Mouse (Mus musculus) left cerebral cortex, adult 8-10 months (tissue): ENCODE results near the gene Lhfpl2. TPM values are rescaled to one million over a fixed set of nuclear protein-coding genes. Genes with fewer than 3 reads are reported as not detected.
"Not testable (repeated sequence)": the region's sequence is repeated elsewhere in the genome, so short reads cannot be mapped to it uniquely, and the experiment has no call there.

Source experiments
- DNase-seq, 2 experiments: peaks; one replicate each; pipeline ENCODE4 v3.0.0; 2022; ENCODE audit warnings: low spot score in 2 of 2
- total RNA-seq, 4 experiments: library from RNA; stranded (reverse); gene quantifications; 2 replicates each; pipeline ENCODE4 v1.2.4; 2022

Gene Lhfpl2
- total RNA-seq = 10 to 100 TPM; 13.8 to 16.9 (median 14.8) TPM

- no peak for DNase-seq
Observed at GRCm38 (mm10) chr13:94057563-94058560, at the start of gene Lhfpl2. TSS of gene Lhfpl2 (plus strand) at chr13:94057796.

DNA sequence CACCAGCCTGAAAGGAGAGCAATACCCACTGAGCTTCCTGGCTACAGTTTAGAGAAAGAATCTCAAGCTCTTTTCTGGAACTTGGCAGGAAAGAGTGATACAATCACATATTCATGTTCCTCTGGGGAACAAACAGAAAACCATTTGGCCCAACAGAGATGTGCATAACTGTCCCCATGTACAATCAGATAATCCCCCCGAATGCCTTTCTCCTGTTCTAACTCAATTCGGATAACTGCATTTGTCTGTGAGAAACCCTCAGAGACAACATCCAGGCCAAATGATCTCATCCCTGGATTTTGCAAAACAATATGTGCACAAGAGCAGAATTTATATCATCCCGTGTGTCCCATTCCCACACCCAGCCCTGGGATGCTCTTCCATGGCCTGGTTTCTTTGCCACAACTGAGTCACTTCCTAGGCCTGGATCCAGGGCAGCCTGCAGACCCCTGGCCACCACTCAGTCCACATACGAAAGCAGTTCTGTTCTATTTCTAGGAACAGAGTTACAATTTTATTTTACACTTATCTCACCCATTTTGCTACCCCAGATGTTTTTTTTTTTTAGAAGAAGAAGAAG lies 45.5 kb upstream of the Lhfpl2 start:
- DNase-seq = no peak

DNA sequence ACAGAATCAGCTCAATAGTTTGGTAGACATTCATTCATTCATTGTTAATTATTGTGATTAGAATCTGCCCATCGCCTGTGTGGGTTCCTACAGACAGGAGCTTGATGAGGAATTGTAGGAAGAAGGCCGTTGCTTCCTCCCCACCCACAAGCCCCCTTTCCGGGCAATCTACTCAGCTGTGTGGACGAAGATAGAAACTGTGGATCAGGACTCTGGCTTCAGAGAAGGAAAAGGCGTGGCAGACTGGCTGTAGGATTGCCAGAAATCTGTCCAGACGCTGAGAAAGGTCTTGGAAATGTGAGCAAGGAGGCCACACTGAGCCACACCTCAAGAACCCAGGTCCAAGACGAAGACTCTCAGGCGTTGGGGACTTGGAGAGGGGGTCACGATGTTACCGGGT lies 43.6 kb upstream of the Lhfpl2 start:
- no peak for DNase-seq

DNA sequence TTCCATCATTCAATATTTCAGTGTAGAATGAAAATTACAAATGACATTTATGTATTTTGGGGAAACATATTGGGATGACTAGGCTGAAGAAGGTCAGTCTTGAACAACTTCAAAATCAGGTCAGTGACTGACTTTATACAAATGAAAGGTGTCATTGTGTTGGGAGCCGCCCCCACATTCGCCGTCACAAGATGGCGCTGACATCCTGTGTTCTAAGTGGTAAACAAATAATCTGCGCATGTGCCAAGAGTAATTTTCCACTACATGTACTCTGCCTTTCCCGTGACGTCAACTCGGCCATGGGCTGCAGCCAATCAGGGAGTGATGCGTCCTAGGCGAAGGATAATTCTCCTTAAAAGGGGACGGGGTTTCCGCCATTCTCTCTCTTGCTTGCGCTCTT lies 33.0 kb upstream of the Lhfpl2 start:
- DNase-seq = not testable (repeated sequence)

DNA sequence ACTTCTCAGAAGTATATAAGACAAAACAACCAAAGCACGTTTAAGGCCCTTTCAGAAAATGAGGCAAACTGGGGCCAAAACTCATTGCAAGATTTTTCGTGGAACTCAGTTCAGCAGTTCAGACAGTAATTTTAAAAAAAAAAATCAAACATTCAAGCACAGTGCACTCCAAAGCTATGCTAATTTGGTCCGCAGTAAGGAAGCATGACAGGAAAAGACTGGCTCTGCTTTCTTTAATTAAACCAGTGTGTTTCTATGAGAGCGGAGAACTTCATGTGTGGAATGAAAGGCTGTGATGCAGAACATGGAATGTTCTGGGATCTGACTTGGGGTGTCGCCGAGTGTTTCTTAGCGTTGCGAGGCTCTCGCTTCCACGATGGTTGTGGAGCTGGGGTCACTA lies 28.4 kb upstream of the Lhfpl2 start:
- DNase-seq = no peak

- DNase-seq = no peak
Observed at GRCm38 (mm10) chr13:94030551-94030950, 27.0 kb upstream of the Lhfpl2 start.

- DNase-seq = no peak
Observed at GRCm38 (mm10) chr13:94037313-94038051, 20.1 kb upstream of the Lhfpl2 start.

- no peak for DNase-seq
Observed at GRCm38 (mm10) chr13:94038052-94038340, 19.6 kb upstream of the Lhfpl2 start.

- DNase-seq = no peak
Observed at GRCm38 (mm10) chr13:94050036-94050435, 7.6 kb upstream of the Lhfpl2 start.

DNA sequence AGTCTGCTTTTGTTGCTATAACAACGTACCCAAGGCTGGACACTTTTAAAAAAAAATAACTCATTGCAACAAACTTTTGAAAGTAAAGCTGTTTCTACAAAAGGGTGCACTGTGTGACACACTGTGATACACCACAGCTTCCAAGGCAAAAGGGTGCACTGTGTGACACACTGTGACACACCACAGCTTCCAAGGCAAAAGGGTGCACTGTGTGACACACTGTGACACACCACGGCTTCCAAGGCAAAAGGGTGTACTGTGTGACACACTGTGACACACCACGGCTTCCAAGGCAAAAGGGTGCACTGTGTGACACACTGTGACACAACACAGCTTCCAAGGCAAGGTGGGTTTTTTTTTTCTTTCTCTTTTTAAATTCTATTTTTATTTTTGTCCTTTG lies 6.8 kb upstream of the Lhfpl2 start:
- no peak for DNase-seq

GRCm38 (mm10) chr13:94057036-94057562 lies 497 bp upstream of the Lhfpl2 start:
- DNase-seq = no peak

DNA sequence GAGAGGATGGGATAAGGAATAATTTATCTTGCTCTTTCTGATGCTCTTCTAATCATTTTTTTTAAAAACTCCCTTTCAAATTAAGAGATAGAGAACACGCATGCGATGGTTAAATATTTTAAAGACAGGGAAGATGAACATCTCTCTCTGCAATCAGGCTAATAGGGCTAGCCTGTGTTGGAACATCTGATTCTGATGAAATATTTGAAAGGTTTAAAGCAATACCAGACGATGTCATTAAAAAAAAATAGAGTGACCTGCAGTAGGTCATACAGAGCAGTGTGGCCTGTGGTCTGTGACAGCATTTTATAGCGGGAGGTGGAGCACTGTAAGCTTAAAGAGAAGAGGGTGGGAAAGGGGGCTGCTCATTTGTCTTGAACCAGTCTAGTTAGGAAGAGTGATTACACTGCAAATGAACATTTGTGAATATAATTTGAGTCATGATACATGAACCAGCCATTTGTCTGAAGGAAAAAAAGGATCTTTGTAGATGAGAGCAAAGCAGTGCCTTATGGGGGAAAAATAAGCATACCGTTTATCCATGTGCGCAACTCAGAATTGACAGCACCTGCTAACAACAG lies 1.1 kb downstream of the Lhfpl2 start:
- DNase-seq = no peak

DNA sequence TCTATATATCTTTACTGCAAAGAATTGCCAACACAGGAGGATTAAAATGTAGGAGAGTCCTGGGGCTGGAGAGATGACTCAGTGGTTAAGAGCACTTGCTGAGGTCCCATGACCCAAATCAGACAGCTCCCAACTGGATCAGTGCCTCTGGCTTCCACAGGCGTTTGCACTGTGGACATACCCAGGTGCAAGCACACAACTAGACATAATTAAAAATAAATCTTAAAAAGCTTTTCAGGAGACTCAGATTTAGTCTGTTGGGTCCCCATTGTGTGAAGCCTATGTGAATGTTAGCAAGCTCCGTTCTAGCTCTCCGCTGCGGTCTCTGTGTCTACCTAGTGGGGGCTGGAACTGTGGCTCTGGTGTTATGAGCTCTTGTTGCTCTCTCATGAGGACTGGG lies 1.8 kb downstream of the Lhfpl2 start:
- DNase-seq = no peak

DNA sequence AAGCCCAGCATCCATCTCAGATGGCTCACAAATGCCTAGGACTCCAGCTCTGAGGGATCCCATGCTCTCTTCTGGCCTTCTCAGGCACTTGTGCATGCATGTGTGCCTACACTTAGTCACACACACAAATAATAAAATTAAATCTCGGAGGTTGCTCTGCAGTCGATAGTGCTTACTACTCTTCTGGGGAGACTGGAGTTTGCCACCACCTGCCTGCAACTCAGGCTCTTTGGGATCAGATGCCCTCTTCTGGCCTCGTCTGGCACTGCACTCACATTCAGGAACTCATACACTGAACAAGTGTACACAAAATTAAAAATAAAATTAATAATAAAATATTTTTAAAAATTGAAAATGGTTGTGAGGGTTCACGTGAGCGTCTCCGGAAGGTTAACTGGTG lies 2.2 kb downstream of the Lhfpl2 start:
- no peak for DNase-seq

DNA sequence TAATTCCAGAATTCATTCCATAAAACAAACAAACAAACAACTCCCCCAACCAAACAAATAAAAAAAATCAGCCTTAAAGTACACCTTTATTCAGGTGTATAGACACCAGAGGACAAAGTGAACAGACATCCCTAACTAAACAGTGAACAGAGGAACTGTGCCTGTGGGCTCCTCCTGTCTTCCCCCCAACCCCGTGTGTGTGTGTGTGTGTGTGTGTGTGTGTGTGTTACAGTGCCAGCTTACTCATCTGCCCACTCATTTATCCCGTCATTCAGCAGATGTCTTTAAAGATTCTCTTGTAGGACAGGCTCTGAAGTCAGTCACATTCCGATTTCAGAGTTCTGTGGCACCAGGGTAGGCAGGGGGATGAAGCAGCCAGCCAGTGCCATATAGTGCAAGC lies 2.9 kb downstream of the Lhfpl2 start:
- DNase-seq = no peak

- no peak for DNase-seq
Observed at GRCm38 (mm10) chr13:94061256-94061877, 3.8 kb downstream of the Lhfpl2 start.

- no peak for DNase-seq
Observed at GRCm38 (mm10) chr13:94062349-94063111, 4.9 kb downstream of the Lhfpl2 start.

DNA sequence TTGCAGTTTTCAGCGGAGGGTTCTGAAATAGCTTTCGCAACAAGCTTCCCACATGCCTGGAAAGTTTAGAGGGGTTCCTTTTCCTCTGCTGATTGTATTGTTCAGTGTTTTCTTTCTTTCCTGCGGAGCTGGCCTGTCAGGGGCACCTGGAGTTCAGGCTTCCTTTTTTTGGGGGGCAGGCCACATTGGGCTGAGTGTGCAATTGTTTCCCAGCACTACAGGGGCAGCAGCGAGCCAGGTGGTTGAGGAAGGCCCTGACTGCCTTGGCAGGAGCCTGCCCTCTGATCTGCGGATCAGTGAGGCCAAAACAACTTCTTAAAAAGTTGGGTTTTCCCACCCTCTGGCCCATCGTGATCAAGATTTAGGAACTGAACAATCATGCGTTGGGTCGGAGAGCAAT lies 5.6 kb downstream of the Lhfpl2 start:
- DNase-seq = no peak

DNA sequence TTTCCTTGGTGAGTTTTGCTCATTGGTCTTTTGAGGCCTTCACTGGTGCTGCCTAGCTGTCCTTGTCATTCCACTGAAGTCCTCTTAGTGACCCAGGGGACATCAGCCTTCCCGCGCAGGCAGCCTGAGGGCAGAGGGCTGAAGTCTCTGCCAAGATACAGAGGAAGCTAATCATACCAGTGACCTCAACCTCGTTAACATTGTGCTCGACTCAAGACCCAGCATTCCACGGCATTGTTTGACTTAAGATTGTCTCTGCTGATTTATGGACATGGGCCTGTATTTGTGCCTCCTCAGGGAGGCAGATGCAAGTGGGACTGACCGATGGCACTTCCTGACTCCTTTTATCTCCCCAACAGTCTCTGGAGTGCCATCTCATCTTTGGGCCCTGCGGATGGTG lies 7.0 kb downstream of the Lhfpl2 start:
- no peak for DNase-seq

DNA sequence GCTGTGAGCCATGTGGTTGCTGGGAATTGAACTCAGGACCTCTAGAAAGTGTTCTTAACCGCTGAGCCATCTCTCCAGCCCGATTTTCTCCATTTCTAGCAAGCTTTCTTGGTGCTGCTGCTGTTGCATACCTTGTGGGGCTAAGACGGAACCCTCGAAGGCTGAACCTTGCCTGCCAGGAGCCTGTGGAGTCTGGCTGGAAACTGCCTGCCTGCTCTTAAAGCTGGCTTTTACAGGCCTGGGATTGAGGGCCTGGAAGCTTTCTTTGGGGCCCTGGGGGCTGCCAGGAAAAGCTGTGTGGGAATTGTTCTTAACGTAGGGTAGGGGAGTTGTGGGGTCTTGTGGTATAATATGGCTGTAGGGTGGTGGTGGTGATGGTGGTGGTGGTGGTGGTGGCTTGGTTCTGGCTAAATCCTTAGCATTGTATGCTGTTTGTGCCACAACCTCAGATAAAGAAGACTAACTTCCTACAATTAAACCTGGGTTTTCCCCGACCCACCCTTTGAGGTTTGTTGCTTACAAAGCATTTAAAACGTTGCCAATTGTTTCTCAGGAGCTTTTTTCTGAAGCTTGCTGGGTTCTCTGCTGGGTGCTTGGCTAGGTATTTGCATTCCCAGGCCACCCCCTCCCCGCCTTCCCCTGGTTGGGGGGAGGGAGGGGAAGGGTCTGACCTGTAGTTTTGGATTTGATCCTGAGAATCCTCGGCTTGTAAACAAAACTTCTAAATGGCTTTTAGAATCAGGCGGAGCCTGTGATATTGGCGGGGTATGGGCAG lies 7.9 kb downstream of the Lhfpl2 start:
- no peak for DNase-seq
